Comparison of ENCODE assay signal across 9 mouse cellular contexts in the genomic region with DNA sequence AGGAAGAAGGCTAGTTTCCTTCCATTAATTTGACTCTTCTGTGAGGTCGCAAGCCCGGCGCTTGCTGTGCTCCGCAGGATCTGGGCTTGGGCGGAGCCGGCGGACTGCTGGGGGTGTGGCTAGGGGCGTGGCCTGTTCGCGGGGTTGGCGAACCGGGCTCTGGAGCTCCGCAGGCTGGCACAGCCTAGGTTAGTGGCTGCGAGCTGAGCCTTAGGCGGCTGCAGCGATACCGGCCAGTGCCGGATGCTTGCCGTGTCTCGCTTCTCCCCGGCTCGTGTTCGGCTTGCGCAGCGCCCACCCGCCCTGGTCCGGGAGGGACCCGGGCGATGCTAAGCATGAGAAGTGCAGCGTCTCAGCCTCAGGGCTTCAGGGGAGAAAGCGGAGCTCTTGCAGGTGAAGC. TPM values are rescaled to one million over a fixed set of nuclear protein-coding genes. Genes with fewer than 3 reads are reported as not detected.
DNase-seq lines count a peak whose midpoint lies in the region; ATAC-seq and TF ChIP-seq lines count a peak whose summit lies in the region.
"Had no signal": no experiment of that assay in that cellular context is flagged by ENCODE, and none has a peak within 500 bp of the region (broad histone marks: within the 10 kb centered on the region; RNA-seq: fewer than 3 reads in every experiment).

Gene Gpc5, plus strand, starts transcription at position 135 of the 400 bp plus-strand sequence.

- ATAC-seq in cerebellum, adult (ENCODE audit: insufficient number of reproducible peaks, low FRiP score, low TSS enrichment) = peak; percentile 90
- peak; percentile 100 for ATAC-seq in forebrain, embryonic 13.5 days
- peak; percentile 94 for ATAC-seq in liver, embryonic 16.5 days (ENCODE audit: low read depth)
- peak; percentile 100 for ATAC-seq in neural tube, embryonic 12.5 days (ENCODE audit: low FRiP score, low read depth)
- ATAC-seq in stomach, postnatal 0 days (ENCODE audit: low FRiP score, low TSS enrichment) = peak; percentile 99

- H3K9ac ChIP-seq in forebrain, embryonic 13.5 days = peak within 1 kb of the TSS; percentile 74
- H3K9ac ChIP-seq in liver, embryonic 16.5 days (ENCODE audit: low read depth, low read length) = no peak within 1 kb of the TSS
- H3K9ac ChIP-seq in neural tube, embryonic 12.5 days = peak within 1 kb of the TSS; percentile 67
- peak within 1 kb of the TSS; percentile 24 for H3K9ac ChIP-seq in stomach, postnatal 0 days (ENCODE audit: low read length)

- H3K4me1 ChIP-seq in forebrain, embryonic 13.5 days = peaks cover 10% of the 10 kb centered on the region
- peaks cover 4% of the 10 kb centered on the region; the same call in 1 of the 2 replicates for H3K4me1 ChIP-seq in liver, embryonic 16.5 days (ENCODE audit: control insufficient read depth, low read depth, low read length)
- H3K4me1 ChIP-seq in neural tube, embryonic 12.5 days = peaks cover 6% of the 10 kb centered on the region; the same call in 1 of the 2 replicates
- H3K4me1 ChIP-seq in stomach, postnatal 0 days (replicated peaks; ENCODE audit: control insufficient read depth, insufficient read depth) = no peaks in the 10 kb centered on the region

- peak; percentile 90 for DNase-seq in CD4-positive, CD25-positive, alpha-beta regulatory T cell, adult 2 months (ENCODE audit: low read depth, low spot score)
- peak; percentile 84 to 89 for DNase-seq in heart, postnatal 10 days
- peak; percentile 16 for DNase-seq in large intestine, adult 2 months (ENCODE audit: low read depth, low spot score)
- DNase-seq in stomach, postnatal 0 days (ENCODE audit: low spot score) = peak; percentile 92

- TF ChIP-seq CTCF in stomach, postnatal 0 days (IDR thresholded peaks at IDR 0.05; ENCODE audit: low read depth) = no peak

- peaks cover 45% of the 10 kb centered on the region for H3K27me3 ChIP-seq in forebrain, embryonic 13.5 days
- peaks cover 35% of the 10 kb centered on the region for H3K27me3 ChIP-seq in liver, embryonic 16.5 days (ENCODE audit: control insufficient read depth, insufficient read depth, low read depth, low read length)
- peaks cover 25% of the 10 kb centered on the region for H3K27me3 ChIP-seq in neural tube, embryonic 12.5 days (replicated peaks)
- 0 out of 2 replicates have a peak, but pooled peaks cover 2% of the 10 kb centered on the region for H3K27me3 ChIP-seq in stomach, postnatal 0 days (ENCODE audit: control insufficient read depth, insufficient read depth, low read length)

- peak within 1 kb of the TSS; percentile 67 for H3K4me3 ChIP-seq in forebrain, embryonic 13.5 days
- H3K4me3 ChIP-seq in liver, embryonic 16.5 days (ENCODE audit: low read depth, low read length) = peak within 1 kb of the TSS; percentile 63
- H3K4me3 ChIP-seq in neural tube, embryonic 12.5 days = peak within 1 kb of the TSS; percentile 65
- H3K4me3 ChIP-seq in stomach, postnatal 0 days (ENCODE audit: low read depth, low read length) = peak within 1 kb of the TSS; percentile 52

- H3K27ac ChIP-seq in forebrain, embryonic 13.5 days = no peak within 1 kb of the TSS
- H3K27ac ChIP-seq in liver, embryonic 16.5 days (ENCODE audit: low read length) = no peak within 1 kb of the TSS
- no peak within 1 kb of the TSS for H3K27ac ChIP-seq in neural tube, embryonic 12.5 days
- no peak within 1 kb of the TSS for H3K27ac ChIP-seq in stomach, postnatal 0 days (replicated peaks)

- under 1% methylated on average over 31 of the region's 31 CpGs for WGBS in forebrain, embryonic 13.5 days
- 1% methylated on average over 31 of the region's 31 CpGs for WGBS in large intestine, adult 2 months
- 0% methylated on average over 29 of the region's 31 CpGs for WGBS in liver, embryonic 16.5 days (ENCODE audit: insufficient replicate concordance)
- WGBS in neural tube, embryonic 12.5 days = under 1% methylated on average over 31 of the region's 31 CpGs
- 0% methylated on average over 29 of the region's 31 CpGs for WGBS in stomach, postnatal 0 days

- no peaks in the 10 kb centered on the region for H3K36me3 ChIP-seq in forebrain, embryonic 13.5 days (ENCODE audit: poor library complexity, severe bottlenecking)
- no peaks in the 10 kb centered on the region for H3K36me3 ChIP-seq in liver, embryonic 16.5 days (ENCODE audit: control insufficient read depth, insufficient read depth)
- no peaks in the 10 kb centered on the region for H3K36me3 ChIP-seq in neural tube, embryonic 12.5 days
- no peaks in the 10 kb centered on the region for H3K36me3 ChIP-seq in stomach, postnatal 0 days (ENCODE audit: control insufficient read depth, insufficient read depth, low read length)

- no peak for TF ChIP-seq EP300 in stomach, postnatal 0 days (optimal IDR thresholded peaks at IDR 0.05)

- H3K4me2 ChIP-seq in forebrain, embryonic 13.5 days = peak within 1 kb of the TSS; percentile 99
- H3K4me2 ChIP-seq in liver, embryonic 16.5 days (ENCODE audit: low read depth, low read length) = peak within 1 kb of the TSS; percentile 73
- H3K4me2 ChIP-seq in neural tube, embryonic 12.5 days (replicated peaks) = peak within 1 kb of the TSS; percentile 90
- peak within 1 kb of the TSS; percentile 80 for H3K4me2 ChIP-seq in stomach, postnatal 0 days (replicated peaks; ENCODE audit: low read depth)

- intact Hi-C loops in heart, postnatal 10 days (cut with DNase I) = no loop called here

- no peaks in the 10 kb centered on the region for H3K9me3 ChIP-seq in forebrain, embryonic 13.5 days (replicated peaks)
- no peaks in the 10 kb centered on the region for H3K9me3 ChIP-seq in liver, embryonic 16.5 days (replicated peaks; ENCODE audit: control insufficient read depth, low read length)
- no peaks in the 10 kb centered on the region for H3K9me3 ChIP-seq in neural tube, embryonic 12.5 days
- no peaks in the 10 kb centered on the region for H3K9me3 ChIP-seq in stomach, postnatal 0 days (ENCODE audit: control insufficient read depth, low read length)

RNA-seq across cellular contexts. Expression of gene Gpc5, which starts in this region (rescaled TPM):
- 0.77 and 1.4 TPM in 2 replicates for polyA plus RNA-seq in forebrain, embryonic 13.5 days (2015; fragmentation: Nextera tagmentation; extraction: Ambion mirVana)
- total RNA-seq in heart, postnatal 10 days (2021) = not detected
- not detected in 2 replicates for polyA plus RNA-seq in large intestine, adult 2 months (2012; rRNA removed)
- polyA plus RNA-seq in liver, embryonic 16.5 days (2015; fragmentation: Nextera tagmentation; extraction: Ambion mirVana) = 0.05 and 0.15 TPM in 2 replicates
- polyA plus RNA-seq in neural tube, embryonic 12.5 days (2016; fragmentation: Nextera tagmentation; extraction: Ambion mirVana) = 1.4 and 1.8 TPM in 2 replicates
- polyA plus RNA-seq in stomach, postnatal 0 days (2015; fragmentation: Nextera tagmentation; extraction: Ambion mirVana) = 0.07 and 0.21 TPM in 2 replicates
- total RNA-seq: MEL had no signal

Comparison
In these comparisons a context has a peak if more than half of its experiments do, and no peak if none do; other contexts are left out.
1. Peak in DNase-seq in heart, postnatal 10 days; RNA of the gene not detected or under 1 TPM.
2. Peak in DNase-seq in large intestine, adult 2 months; RNA of the gene not detected or under 1 TPM.
3. Peak in ATAC-seq, H3K4me3 ChIP-seq and H3K4me2 ChIP-seq in liver, embryonic 16.5 days; RNA of the gene not detected or under 1 TPM.
4. Peak in DNase-seq, ATAC-seq, H3K4me3 ChIP-seq, H3K9ac ChIP-seq and H3K4me2 ChIP-seq in stomach, postnatal 0 days; RNA of the gene not detected or under 1 TPM.
5. DNase-seq: peak in every context shown above with its lines; median percentile 92 in stomach, postnatal 0 days; 90 in CD4-positive, CD25-positive, alpha-beta regulatory T cell, adult 2 months; 86 in heart, postnatal 10 days; 16 in large intestine, adult 2 months.